Mouse (Mus musculus): ENCODE measurements around the gene Fcamr. TPM values are rescaled to one million over a fixed set of nuclear protein-coding genes. Genes with fewer than 3 reads are reported as not detected.

The Fcamr gene
- polyA plus RNA-seq, 1 experiment from 2014 or later, result 0.20 TPM

GRCm38 (mm10) chr1:130775234-130775633, 25.5 kb upstream of the Fcamr start:
- peaks cover 5% of the 10 kb centered on the region; the same call in 1 of the 2 replicates for H3K4me1 ChIP-seq (ENCODE audit: control insufficient read depth, insufficient read depth, low read length)
- 76% methylated on average over 2 of the region's 2 CpGs for WGBS
- H3K36me3 ChIP-seq (ENCODE audit: control insufficient read depth, insufficient read depth, low read length), result no peaks in the 10 kb centered on the region
- no peak overlapping the region for H3K9ac ChIP-seq (ENCODE audit: low read depth, low read length)
- H3K4me2 ChIP-seq (ENCODE audit: low read depth, low read length), result no peak overlapping the region
- ATAC-seq, result no peak
- H3K27me3 ChIP-seq (replicated peaks; ENCODE audit: control insufficient read depth, insufficient read depth, low read length), result no peaks in the 10 kb centered on the region
- H3K9me3 ChIP-seq (ENCODE audit: control insufficient read depth, low read length), result no peaks in the 10 kb centered on the region
- no peak overlapping the region for H3K4me3 ChIP-seq (ENCODE audit: low read length)
- H3K27ac ChIP-seq (ENCODE audit: low read length), result no peak overlapping the region

GRCm38 (mm10) chr1:130775691-130776331, 24.9 kb upstream of the Fcamr start:
- 74% methylated on average over 7 of the region's 7 CpGs for WGBS
- no peaks in the 10 kb centered on the region for H3K4me1 ChIP-seq (ENCODE audit: control insufficient read depth, insufficient read depth, low read length)
- no peak overlapping the region for H3K9ac ChIP-seq (ENCODE audit: low read depth, low read length)
- no peak overlapping the region for H3K4me2 ChIP-seq (ENCODE audit: low read depth, low read length)
- no peak overlapping the region for H3K4me3 ChIP-seq (ENCODE audit: low read length)
- ATAC-seq, result no peak
- no peaks in the 10 kb centered on the region for H3K27me3 ChIP-seq (replicated peaks; ENCODE audit: control insufficient read depth, insufficient read depth, low read length)
- no peaks in the 10 kb centered on the region for H3K9me3 ChIP-seq (ENCODE audit: control insufficient read depth, low read length)
- no peaks in the 10 kb centered on the region for H3K36me3 ChIP-seq (ENCODE audit: control insufficient read depth, insufficient read depth, low read length)
- no peak overlapping the region for H3K27ac ChIP-seq (ENCODE audit: low read length)

- Histone ChIP-seq H3K27ac (ENCODE audit: low read length) (no peak overlapping the region), H3K36me3 (ENCODE audit: control insufficient read depth, insufficient read depth, low read length) (no peaks in the 10 kb centered on the region), H3K9me3 (ENCODE audit: control insufficient read depth, low read length) (no peaks in the 10 kb centered on the region), H3K4me1 (ENCODE audit: control insufficient read depth, insufficient read depth, low read length) (no peaks in the 10 kb centered on the region), H3K4me3 (ENCODE audit: low read length) (no peak overlapping the region), H3K9ac (ENCODE audit: low read depth, low read length) (no peak overlapping the region), H3K4me2 (ENCODE audit: low read depth, low read length) (no peak overlapping the region), H3K27me3 (replicated peaks; ENCODE audit: control insufficient read depth, insufficient read depth, low read length) (no peaks in the 10 kb centered on the region)
- 0 out of 2 replicates have a peak, but pooled peaks have one; percentile 46 for ATAC-seq
- WGBS, result 68% methylated on average over 1 of the region's 1 CpGs
These were observed 24.1 kb upstream of the Fcamr start for GRCm38 (mm10) chr1:130776645-130777044.

- ATAC-seq, result no peak
- H3K9me3 ChIP-seq (ENCODE audit: control insufficient read depth, low read length), result no peaks in the 10 kb centered on the region
- WGBS, result 91% methylated on average over 3 of the region's 3 CpGs
- H3K36me3 ChIP-seq (ENCODE audit: control insufficient read depth, insufficient read depth, low read length), result no peaks in the 10 kb centered on the region
- no peak overlapping the region for H3K27ac ChIP-seq (ENCODE audit: low read length)
- no peaks in the 10 kb centered on the region for H3K4me1 ChIP-seq (ENCODE audit: control insufficient read depth, insufficient read depth, low read length)
- H3K9ac ChIP-seq (ENCODE audit: low read depth, low read length), result no peak overlapping the region
- H3K27me3 ChIP-seq (replicated peaks; ENCODE audit: control insufficient read depth, insufficient read depth, low read length), result no peaks in the 10 kb centered on the region
- H3K4me3 ChIP-seq (ENCODE audit: low read length), result no peak overlapping the region
- H3K4me2 ChIP-seq (ENCODE audit: low read depth, low read length), result no peak overlapping the region
These were observed 20.8 kb upstream of the Fcamr start for GRCm38 (mm10) chr1:130779867-130780266.

GRCm38 (mm10) chr1:130784054-130784453, 16.6 kb upstream of the Fcamr start:
- Histone ChIP-seq H3K36me3 (ENCODE audit: control insufficient read depth, insufficient read depth, low read length) (no peaks in the 10 kb centered on the region), H3K4me2 (ENCODE audit: low read depth, low read length) (no peak overlapping the region), H3K9me3 (ENCODE audit: control insufficient read depth, low read length) (no peaks in the 10 kb centered on the region), H3K27me3 (replicated peaks; ENCODE audit: control insufficient read depth, insufficient read depth, low read length) (no peaks in the 10 kb centered on the region), H3K4me3 (ENCODE audit: low read length) (no peak overlapping the region), H3K4me1 (ENCODE audit: control insufficient read depth, insufficient read depth, low read length) (no peaks in the 10 kb centered on the region), H3K27ac (ENCODE audit: low read length) (no peak overlapping the region), H3K9ac (ENCODE audit: low read depth, low read length) (no peak overlapping the region)
- whole genome bisulfite sequencing, result 13% methylated on average over 4 of the region's 4 CpGs
- ATAC-seq, result peak; percentile 47

GRCm38 (mm10) chr1:130787001-130787400, 13.7 kb upstream of the Fcamr start:
- Histone ChIP-seq H3K4me2 (ENCODE audit: low read depth, low read length) (no peak overlapping the region), H3K9ac (ENCODE audit: low read depth, low read length) (no peak overlapping the region), H3K4me1 (ENCODE audit: control insufficient read depth, insufficient read depth, low read length) (no peaks in the 10 kb centered on the region), H3K36me3 (ENCODE audit: control insufficient read depth, insufficient read depth, low read length) (no peaks in the 10 kb centered on the region), H3K9me3 (ENCODE audit: control insufficient read depth, low read length) (no peaks in the 10 kb centered on the region), H3K4me3 (ENCODE audit: low read length) (no peak overlapping the region), H3K27ac (ENCODE audit: low read length) (no peak overlapping the region), H3K27me3 (replicated peaks; ENCODE audit: control insufficient read depth, insufficient read depth, low read length) (no peaks in the 10 kb centered on the region)
- WGBS, result 30% methylated on average over 4 of the region's 4 CpGs
- peak; percentile 81 for ATAC-seq

GRCm38 (mm10) chr1:130789512-130790451, 10.9 kb upstream of the Fcamr start:
- peak; percentile 47; the same call in 1 of the 2 replicates for ATAC-seq
- 72% methylated on average over 3 of the region's 3 CpGs for WGBS
- H3K4me1 ChIP-seq (ENCODE audit: control insufficient read depth, insufficient read depth, low read length), result no peaks in the 10 kb centered on the region

GRCm38 (mm10) chr1:130795331-130795730, 5.4 kb upstream of the Fcamr start:
- no peak overlapping the region for H3K9ac ChIP-seq (ENCODE audit: low read depth, low read length)
- 83% methylated on average over 2 of the region's 2 CpGs for WGBS
- no peak for ATAC-seq
- no peaks in the 10 kb centered on the region for H3K36me3 ChIP-seq (ENCODE audit: control insufficient read depth, insufficient read depth, low read length)
- H3K27me3 ChIP-seq (replicated peaks; ENCODE audit: control insufficient read depth, insufficient read depth, low read length), result no peaks in the 10 kb centered on the region
- 0 out of 2 replicates have a peak, but pooled peaks cover 4% of the 10 kb centered on the region for H3K4me1 ChIP-seq (ENCODE audit: control insufficient read depth, insufficient read depth, low read length)
- H3K27ac ChIP-seq (ENCODE audit: low read length), result no peak overlapping the region
- no peak overlapping the region for H3K4me2 ChIP-seq (ENCODE audit: low read depth, low read length)
- H3K4me3 ChIP-seq (ENCODE audit: low read length), result no peak overlapping the region
- no peaks in the 10 kb centered on the region for H3K9me3 ChIP-seq (ENCODE audit: control insufficient read depth, low read length)

More at GRCm38 (mm10) chr1:130789512-130790451, 10.9 kb upstream of the Fcamr start:
- no peak overlapping the region for H3K27ac ChIP-seq (ENCODE audit: low read length)
- no peak overlapping the region for H3K9ac ChIP-seq (ENCODE audit: low read depth, low read length)
- no peak overlapping the region for H3K4me3 ChIP-seq (ENCODE audit: low read length)
- H3K4me2 ChIP-seq (ENCODE audit: low read depth, low read length), result no peak overlapping the region
- no peaks in the 10 kb centered on the region for H3K9me3 ChIP-seq (ENCODE audit: control insufficient read depth, low read length)
- H3K27me3 ChIP-seq (replicated peaks; ENCODE audit: control insufficient read depth, insufficient read depth, low read length), result no peaks in the 10 kb centered on the region
- no peaks in the 10 kb centered on the region for H3K36me3 ChIP-seq (ENCODE audit: control insufficient read depth, insufficient read depth, low read length)

- Histone ChIP-seq H3K4me3 (ENCODE audit: low read length) (no peak overlapping the region), H3K9ac (ENCODE audit: low read depth, low read length) (no peak overlapping the region), H3K4me1 (ENCODE audit: control insufficient read depth, insufficient read depth, low read length) (0 out of 2 replicates have a peak, but pooled peaks cover 4% of the 10 kb centered on the region), H3K36me3 (ENCODE audit: control insufficient read depth, insufficient read depth, low read length) (no peaks in the 10 kb centered on the region), H3K4me2 (ENCODE audit: low read depth, low read length) (no peak overlapping the region), H3K27me3 (replicated peaks; ENCODE audit: control insufficient read depth, insufficient read depth, low read length) (no peaks in the 10 kb centered on the region), H3K9me3 (ENCODE audit: control insufficient read depth, low read length) (no peaks in the 10 kb centered on the region), H3K27ac (ENCODE audit: low read length) (0 out of 2 replicates have a peak overlapping the region, but pooled peaks have one; percentile 10)
- 81% methylated on average over 8 of the region's 8 CpGs for WGBS
- ATAC-seq, result no peak
These were observed 3.6 kb upstream of the Fcamr start for GRCm38 (mm10) chr1:130796967-130797684.
